Mouse (Mus musculus) adrenal gland, postnatal 10 days (tissue): Measurements from ENCODE around the gene Ccdc14. TPM values are rescaled to one million over a fixed set of nuclear protein-coding genes. Genes with fewer than 3 reads are reported as not detected.
"Not testable (repeated sequence)": the region's sequence is repeated elsewhere in the genome, so short reads cannot be mapped to it uniquely, and the experiment has no call there.

Source experiments
- DNase-seq: peaks from one replicate; pipeline ENCODE4 v3.0.0; 2021; ENCODE audit warnings: mixed read lengths
- long read RNA-seq, 2 experiments: library from polyadenylated mRNA; stranded (forward); transcript quantifications; one replicate each; pipeline ENCODE4 v2.0.0; 2021
- total RNA-seq, 2 experiments: library from RNA; stranded (reverse); gene quantifications; 2 replicates each; pipeline ENCODE4 v1.2.3; 2021

Ccdc14 gene
- total RNA-seq, result 1 to 10 TPM; 4.0 to 6.5 TPM
- long read RNA-seq, experiment 1, full-length matches to known transcripts, result 1 of 2 reads
- long read RNA-seq, experiment 1, partial matches to known transcripts, result 1 of 2 reads
- long read RNA-seq, experiment 1, other reads (novel, unspliced or antisense), result 0 of 2 reads
- long read RNA-seq, experiment 2, full-length matches to known transcripts, result 2 of 3 reads
- long read RNA-seq, experiment 2, partial matches to known transcripts, result 0 of 3 reads
- long read RNA-seq, experiment 2, other reads (novel, unspliced or antisense), result 1 of 3 reads

DNA sequence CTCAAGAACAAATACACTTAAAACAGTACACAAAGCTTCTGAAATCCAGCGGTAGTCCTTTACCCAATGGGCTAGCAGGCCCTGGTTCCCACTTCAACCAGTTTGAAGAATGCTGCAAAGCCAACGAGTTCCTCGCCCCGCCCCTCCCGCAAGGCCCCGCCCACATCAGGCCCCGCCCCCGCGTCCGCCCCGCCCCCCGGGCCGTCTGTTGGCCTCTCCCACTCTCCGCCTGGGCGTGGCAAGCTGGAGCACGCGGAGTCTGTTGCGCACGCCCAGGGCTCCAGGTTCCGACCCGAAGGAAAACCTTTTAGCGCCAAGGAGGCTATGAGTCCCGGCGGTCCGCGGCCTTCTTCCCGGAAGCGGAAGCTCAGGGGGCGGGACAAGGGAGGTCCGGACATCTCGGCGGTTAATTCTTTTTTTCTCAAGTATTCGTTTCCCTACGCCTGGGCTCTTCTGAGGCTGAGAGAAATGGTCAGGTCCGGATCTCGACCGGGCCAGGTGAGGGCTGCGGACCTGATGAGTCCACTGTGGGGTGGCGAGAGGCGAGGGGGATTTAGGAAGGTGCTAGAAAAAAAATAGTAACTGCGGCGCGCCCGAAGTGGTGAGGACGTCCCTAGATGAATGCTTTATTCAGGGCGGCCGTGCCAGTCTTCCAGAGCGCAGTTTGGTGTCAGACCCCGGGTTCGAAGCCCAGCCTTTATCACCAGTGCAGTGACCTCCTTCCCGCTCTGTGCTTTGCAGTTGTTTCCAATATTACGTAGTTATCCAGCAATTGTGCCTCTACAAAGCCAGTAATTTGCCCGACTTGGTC, at the start of gene Ccdc14:
TSS of gene Ccdc14 (plus strand) at position 283 of the 811 bp plus-strand sequence.
- peak; percentile 92 for DNase-seq

DNA sequence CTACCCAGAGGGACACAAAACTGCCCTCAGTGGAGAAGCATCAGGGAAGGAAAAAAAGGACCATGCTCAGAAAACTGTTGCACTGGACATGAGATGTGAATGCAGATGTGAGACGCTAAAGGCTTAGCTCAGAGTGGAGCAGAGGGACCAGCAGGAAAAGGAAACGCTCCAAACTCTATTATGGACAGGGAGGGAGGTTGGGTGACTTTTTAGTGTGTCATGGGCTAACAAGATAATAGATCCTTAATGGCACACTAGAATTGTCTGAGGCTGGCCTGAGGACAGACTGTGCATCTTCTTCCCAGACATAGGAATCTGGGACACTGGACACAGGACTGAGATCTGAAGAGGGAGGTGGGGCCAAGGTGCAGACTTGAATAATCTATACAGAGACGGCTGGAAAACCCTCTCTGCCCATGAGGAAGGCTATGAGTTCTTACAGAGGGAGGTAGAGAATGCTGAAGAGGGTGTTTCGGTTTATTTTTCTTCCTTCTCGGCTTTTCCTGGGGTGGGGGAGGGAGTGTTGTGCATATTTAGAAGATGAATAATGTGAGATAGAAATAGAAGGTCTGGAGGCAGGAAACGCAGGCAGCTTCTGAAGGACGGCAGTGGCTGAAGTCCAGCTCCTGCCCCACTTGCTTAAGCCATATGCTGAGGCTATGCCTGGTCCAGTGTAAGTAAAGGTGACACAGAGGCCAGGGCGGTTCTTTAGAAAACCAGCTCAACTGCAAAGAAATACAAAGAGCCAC, 46.7 kb upstream of the Ccdc14 start:
- peak; percentile 41 for DNase-seq

DNA sequence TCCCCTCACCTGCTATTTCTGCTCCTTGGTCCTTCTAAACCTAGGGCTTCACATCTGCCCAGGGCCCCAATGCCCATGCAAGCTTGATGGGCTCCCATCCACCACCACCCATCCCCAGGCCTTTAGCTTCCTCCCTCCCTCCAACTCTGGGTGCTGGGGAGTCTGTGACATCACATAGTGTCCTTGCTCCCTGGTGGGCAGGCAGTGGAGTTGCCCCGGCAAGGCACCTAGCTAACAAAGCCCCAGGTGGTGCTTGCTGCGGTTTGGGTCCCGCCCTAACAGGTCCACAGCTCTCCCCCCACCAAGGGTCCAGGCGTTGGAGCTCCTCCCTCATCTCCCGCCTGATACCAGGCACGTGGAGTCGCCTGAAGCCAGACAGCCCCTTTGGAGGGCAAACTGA, 40.8 kb upstream of the Ccdc14 start, which contains the start of gene Ropn1:
TSS of gene Ropn1 (plus strand) at position 301 of the 400 bp plus-strand sequence.
- DNase-seq, result no peak

- DNase-seq, result no peak
Observed at GRCm38 (mm10) chr16:34653023-34653422, 37.4 kb upstream of the Ccdc14 start.

GRCm38 (mm10) chr16:34657566-34657965, 32.9 kb upstream of the Ccdc14 start:
- peak; percentile 33 for DNase-seq

DNA sequence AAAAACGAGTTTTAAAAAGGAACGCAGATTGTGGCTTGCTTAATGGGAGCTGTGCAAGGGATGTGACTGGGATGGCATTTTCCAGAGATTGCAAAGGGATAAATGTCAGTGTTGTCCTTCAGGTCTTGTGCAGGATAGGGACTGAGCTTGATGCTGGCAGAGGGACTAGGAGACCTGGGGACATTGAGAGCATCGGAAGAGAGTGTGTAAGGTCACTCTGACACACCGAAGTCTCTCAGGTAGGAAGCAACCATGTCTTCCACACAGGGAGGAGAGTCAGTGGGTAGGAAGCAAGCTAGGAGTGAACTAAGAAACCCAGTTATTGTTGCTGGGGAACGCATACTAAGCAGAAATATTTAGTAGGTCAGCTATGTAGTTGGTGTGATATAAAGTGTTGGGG, 32.4 kb upstream of the Ccdc14 start:
- DNase-seq, result no peak

DNA sequence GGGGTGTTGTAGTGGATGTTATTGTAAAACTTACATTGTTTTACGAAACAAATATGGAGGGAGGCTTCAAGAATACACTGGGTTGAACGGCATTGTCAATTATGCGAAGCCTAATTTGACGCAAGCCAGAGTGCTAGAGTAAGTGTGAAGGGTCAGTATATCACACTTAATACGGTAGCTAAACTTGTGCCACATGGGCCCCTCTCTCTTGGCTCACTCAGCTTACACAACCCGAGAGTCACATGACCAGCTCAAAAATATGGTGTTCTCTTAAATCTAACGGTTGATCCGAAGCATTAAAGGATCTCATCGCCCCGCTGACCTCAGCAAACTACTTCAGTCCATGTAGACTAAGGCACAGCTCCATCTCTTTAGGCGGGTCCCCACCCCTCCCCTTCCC, 32.0 kb upstream of the Ccdc14 start:
- peak; percentile 12 for DNase-seq

DNA sequence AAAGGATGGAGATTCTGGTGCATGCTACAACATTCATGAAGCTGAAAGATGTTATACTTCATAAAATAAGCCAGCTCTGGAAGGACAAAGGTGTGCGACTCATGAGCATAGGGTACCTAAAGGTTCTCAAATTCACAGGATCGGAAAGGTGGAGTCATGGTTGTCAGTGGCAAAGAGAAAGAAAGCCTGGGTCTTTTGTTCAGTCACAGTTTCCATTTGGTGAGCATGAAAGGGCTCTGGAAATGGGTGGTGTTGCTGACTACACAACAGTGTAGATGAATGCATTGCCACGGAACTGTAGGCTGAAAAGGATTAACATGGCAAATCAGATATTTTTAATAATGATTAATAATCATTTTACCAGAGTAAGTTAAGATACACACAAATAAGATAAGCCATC, 25.9 kb upstream of the Ccdc14 start:
- DNase-seq, result no peak

DNA sequence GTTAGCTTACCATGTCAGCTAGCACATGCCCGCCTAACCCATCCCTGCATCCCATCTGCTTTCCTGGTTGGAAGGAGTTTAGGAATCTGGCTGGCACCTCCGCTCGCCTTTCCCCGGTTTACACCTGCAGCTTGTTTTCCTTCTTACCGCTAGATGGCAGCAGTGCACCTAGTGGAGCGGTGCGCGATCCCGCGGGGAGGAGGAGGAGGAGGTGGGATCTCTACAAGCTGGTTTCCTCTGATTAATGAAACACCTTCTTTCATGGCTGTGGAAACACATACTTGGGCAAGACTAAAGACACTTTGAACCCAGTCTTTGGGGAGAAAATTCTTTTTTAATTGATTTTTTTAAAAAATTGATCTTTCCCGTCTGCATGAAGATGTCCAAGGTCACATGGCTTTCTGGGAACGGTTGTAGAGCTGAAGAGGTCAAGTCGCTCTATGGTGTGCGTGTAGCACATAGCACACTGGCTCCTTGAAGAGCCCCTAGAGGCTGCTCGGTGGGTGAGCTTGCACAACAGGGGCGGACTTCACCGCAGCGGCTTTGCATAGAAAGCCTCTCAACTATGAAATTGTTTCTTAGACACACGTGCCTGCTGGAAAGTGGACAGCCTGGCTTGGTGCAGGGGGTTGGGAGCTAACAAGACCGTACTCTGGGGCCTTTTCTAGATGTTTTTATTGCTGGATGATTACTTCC, 23.2 kb upstream of the Ccdc14 start:
- peak; percentile 82 for DNase-seq

DNA sequence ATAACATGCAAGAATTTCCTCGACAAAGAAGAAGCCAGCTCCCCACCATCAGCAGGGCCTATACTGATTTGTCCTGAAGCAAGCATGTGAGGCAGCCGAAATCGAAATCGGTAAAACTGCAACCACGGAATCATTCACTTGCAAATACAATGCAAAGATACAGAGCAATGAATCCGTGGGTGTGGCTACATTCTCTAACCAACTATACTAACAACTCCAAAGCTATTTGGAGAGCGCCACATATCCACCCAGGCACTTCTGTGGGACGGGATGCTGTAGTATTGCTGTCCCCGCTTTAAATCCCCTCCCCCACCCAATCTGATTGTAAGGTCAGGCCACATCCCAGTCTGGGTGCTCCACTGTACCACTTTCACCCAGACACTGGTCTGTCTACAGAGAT, 22.1 kb upstream of the Ccdc14 start:
- no peak for DNase-seq

DNA sequence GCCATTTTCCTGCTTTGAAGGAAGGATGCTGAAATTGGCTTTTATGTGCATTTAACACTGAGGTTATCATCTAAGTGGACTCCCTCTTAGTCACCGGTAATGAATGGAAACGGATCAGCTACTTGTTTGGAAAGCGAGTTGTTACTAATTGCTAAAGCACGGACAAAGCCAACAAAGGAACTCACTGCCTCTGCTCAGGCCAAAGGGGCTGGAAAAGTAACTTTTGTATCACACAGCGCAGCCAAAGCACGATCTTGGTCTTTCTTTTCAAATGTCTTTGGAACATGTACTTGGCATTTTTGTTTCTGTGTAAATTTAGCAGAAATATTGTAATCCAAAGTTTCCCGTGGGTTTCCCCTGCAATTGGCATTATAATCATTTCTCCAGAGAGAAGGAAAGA, 18.4 kb upstream of the Ccdc14 start:
- no peak for DNase-seq

DNA sequence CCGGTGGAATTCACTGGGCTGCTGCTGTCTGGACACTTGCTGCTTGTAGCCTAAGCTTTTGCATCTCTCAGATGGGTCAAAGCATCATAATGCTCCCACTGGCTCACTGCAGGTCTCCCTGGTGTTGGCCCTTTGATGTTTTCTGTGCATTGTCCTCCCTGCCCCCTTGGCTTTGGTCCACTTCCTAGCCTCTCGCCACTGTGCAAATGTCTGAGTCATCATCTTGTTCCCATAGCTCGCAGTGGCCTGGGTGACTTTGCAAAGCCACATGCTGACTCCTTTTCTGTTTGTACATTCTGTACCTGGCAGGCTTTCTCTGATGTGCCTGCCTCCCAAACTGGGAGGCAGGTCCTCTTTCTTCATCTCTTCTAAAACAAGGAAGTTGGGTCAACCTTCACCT, 17.6 kb upstream of the Ccdc14 start:
- no peak for DNase-seq

GRCm38 (mm10) chr16:34674365-34674764, 16.1 kb upstream of the Ccdc14 start:
- no peak for DNase-seq

DNA sequence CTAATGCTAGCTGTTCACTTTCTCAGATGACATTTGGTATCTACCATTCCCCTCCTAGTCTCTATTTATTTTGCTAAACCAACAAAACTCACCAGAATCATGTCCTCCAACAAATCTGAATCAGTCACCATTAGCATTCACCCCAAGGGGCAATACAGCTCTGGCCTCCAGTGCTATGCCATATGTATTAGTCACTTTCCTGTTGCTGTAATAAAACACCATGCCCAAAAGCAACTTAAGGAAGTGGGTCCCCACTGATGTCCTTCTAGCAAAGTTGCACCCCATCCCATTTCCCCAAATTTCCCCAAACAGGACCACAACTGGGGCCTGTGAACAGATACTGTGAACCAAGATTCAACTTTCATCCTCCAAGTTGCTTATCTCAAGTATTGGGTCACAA, 8.6 kb upstream of the Ccdc14 start:
- no peak for DNase-seq

DNA sequence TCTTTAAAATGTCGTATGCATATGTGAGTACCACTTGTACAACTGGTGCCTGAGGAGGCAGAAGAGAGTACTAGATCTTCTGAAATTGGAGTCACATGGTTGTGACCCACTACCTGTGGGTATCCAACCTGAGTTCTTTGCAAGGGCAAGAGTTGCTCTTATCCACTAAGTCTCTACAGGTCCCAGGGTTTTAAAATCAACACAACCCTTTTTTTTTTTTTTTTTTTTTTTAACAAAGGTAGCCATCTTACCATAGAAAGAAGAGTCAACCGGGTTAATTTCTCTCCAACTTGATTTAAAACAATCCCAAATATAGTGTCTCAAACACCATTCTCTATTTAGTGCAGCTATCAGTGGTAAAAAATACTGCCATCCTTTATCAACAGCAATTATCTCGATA, 537 bp upstream of the Ccdc14 start:
- no peak for DNase-seq

DNA sequence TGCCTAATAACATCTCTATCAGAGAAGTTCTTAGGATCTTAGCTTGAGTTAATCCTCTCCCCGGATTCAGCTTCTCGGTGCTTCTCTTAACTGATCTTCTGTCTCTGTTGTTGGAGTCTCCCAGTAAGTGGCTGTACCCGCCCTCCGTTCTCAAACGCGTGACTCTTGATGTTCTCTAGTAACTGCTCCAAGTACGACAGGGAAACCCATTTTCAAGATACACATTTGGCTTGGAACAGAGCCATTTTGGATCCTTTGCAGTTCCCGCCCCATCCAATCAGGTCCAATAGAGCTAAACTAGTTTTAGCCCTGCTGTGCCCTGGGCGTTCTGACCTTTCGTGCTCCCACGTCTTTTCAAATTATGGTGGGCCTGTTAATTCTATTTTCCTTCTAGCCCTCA, 740 bp downstream of the Ccdc14 start:
- DNase-seq, result peak; percentile 19

DNA sequence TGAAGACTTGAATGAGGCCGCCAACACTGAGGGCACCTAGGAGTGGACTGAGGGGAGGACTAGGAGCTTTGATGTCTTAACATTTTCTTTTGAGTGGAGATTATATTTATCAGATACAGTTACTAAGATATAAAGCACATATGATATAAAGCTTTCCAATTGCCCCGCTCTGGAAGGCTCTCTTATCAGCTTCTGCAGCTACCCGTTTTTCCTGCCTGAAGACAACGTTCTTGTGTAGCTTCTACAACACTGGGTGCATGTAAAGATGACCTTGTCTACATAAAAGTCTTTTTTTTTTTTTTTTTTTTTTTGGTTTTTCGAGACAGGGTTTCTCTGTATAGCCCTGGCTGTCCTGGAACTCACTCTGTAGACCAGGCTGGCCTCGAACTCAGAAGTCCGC, 4.1 kb downstream of the Ccdc14 start:
- no peak for DNase-seq

DNA sequence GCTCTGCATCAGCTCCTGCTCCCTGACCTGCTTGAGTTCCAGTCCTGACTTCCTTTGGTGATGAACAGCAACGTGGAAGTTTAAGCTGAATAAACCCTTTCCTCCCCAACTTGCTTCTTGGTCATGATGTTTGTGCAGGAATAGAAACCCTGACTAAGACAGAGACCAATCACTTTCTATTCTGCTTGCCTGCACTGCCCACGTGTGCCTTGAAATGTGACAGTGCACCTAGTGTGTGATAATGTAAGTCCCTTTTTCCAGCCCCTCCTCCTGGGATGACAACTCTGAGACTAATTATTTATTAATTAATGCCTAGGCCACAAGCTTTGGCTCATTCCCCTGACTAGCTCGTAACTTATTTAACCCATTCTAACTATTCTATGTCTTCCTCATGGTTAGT, 8.3 kb downstream of the Ccdc14 start:
- not testable (repeated sequence) for DNase-seq

DNA sequence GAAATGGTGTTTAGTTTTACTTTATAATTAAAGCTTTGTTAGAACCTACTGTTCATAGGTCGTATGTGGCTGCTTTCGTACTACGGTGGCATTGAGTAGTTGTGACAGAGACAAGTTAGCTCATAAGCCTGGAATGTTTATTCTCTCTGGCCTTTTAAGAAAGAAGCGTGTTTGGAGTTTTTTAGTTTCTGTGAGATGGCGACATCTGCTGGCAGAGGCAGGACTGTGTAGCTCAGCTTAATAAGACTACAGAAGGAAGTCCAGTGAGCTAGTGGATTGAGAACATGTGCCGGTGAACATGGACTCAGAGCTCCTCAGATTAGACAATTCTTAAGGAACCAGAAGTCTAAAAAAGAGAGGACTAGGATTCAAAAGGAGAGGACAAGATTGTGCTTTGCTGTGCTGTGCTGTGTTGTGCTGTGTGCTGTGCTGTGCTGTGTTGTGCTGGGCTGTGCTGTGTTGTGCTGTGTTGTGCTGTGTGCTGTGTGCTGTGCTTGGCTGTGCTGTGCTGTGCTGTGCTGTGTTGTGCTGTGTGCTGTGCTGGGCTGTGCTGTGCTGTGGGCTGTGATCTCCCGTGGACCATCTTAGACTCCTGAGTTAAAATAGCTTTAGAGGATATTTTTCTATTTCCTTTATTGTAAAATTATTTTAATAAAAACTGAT, 9.9 kb downstream of the Ccdc14 start:
- DNase-seq, result peak; percentile 82

- DNase-seq, result no peak
Observed at GRCm38 (mm10) chr16:34700828-34701216, 10.4 kb downstream of the Ccdc14 start.

- no peak for DNase-seq
Observed at GRCm38 (mm10) chr16:34706019-34706418, 15.6 kb downstream of the Ccdc14 start.

GRCm38 (mm10) chr16:34706487-34706946, 16.1 kb downstream of the Ccdc14 start:
- no peak for DNase-seq
